Mouse (Mus musculus): ENCODE measurements around the gene Zfp101.

DNA sequence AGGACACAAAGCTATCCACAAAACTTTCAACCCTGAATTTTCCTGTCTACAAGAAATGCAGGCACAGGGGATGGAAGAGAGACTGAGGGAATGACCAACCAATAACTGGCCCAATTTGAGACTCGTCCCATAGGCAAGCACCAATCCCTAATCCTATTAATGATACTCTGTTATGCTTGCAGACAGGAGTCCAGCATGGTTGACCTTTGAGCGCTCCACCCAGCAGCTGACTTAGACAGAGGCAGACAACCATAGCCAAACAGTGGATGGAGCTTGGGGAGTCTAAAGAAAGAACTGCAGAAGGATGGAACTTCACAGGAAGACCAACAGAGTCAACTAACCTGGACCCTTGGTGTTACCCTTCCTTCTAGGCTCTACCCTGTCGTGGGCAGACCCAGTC, 21.6 kb downstream of the Zfp101 start:
- no peak for TF ChIP-seq MAX (IDR thresholded peaks at IDR 0.05; ENCODE audit: low read depth)
- TF ChIP-seq MYOG (IDR thresholded peaks at IDR 0.05; ENCODE audit: control insufficient read depth in 1 of 3, insufficient read depth in 1 of 3, insufficient read length in 2 of 3, low read depth in 2 of 3), result no peak
- no peak for TF ChIP-seq USF1 (IDR thresholded peaks at IDR 0.05; ENCODE audit: low read depth)
- TF ChIP-seq POLR2A (IDR thresholded peaks at IDR 0.05; ENCODE audit: insufficient read length, low read depth), result no peak
- no peak for TF ChIP-seq E2F4 (IDR thresholded peaks at IDR 0.05; ENCODE audit: insufficient read depth)
- TF ChIP-seq CEBPB (IDR thresholded peaks at IDR 0.05; ENCODE audit: insufficient read depth, poor library complexity, severe bottlenecking), result no peak
- no peak for TF ChIP-seq SRF (IDR thresholded peaks at IDR 0.05; ENCODE audit: control insufficient read depth, insufficient read length, low read depth)
- TF ChIP-seq TCF12 (IDR thresholded peaks at IDR 0.05; ENCODE audit: insufficient read depth, poor library complexity, severe bottlenecking), result no peak
- no peak for TF ChIP-seq TCF3 (IDR thresholded peaks at IDR 0.05; ENCODE audit: insufficient read length, low read depth)
